Mouse (Mus musculus): Measurements from ENCODE around the gene Btla. TPM values are rescaled to one million over a fixed set of nuclear protein-coding genes. Genes with fewer than 3 reads are reported as not detected.

The Btla gene
- total RNA-seq, 2 experiments from 2014 or later = 0.18 to 0.78 TPM

GRCm38 (mm10) chr16:45256895-45257294 is 32.8 kb downstream of the Btla start:
- DNase-seq = no peak
- intact Hi-C loops (cut with DNase I) = no loop called here

DNA sequence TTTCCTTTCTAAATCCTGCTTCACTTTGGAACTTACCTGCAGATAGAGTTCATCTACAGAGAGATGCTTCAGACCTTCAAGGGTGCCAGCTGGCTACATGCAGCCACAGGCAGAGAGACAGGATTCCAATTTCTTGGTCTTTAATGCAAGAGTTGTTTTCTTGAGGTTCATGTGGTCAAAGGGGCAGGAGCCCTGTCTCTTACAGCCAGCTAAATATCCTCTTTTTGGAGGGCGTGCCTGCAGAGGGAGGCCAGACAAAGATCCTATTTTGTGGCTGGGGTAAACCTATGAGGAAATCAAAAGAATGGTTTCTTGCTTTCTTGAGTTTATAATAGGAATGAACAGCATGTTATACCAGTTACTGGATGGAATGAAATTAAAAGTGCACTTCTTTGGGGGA is 33.5 kb downstream of the Btla start:
- intact Hi-C loops (cut with DNase I) = no loop called here
- no peak for DNase-seq

DNA sequence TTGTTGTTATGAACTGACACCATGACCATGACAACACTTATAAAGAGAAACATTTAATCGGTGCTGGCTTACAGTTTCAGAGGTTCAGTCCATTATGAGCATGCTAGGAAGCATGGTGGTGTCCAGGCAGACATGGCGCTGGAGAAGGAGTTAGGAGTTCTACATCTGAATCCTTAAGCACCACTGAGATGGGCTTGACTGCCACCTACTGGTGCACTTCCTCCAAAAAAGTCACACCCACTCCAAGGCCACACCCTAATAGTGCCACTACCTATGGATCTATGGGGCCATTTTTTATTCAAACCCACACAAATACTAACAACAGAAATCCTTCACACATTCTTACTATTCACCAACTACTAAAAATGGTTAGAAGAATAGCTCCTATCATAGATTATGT is 35.5 kb downstream of the Btla start:
- no peak for DNase-seq
- intact Hi-C loops (cut with DNase I) = no loop called here

- no peak for DNase-seq
- intact Hi-C loops (cut with DNase I) = no loop called here
Observed at GRCm38 (mm10) chr16:45261321-45261720, 37.2 kb downstream of the Btla start.

- DNase-seq = no peak
- intact Hi-C loops (cut with DNase I) = no loop called here
Observed at GRCm38 (mm10) chr16:45262051-45262450, 37.9 kb downstream of the Btla start.

- intact Hi-C loops (cut with DNase I) = no loop called here
- no peak for DNase-seq
Observed at GRCm38 (mm10) chr16:45269886-45270285, 45.8 kb downstream of the Btla start.

DNA sequence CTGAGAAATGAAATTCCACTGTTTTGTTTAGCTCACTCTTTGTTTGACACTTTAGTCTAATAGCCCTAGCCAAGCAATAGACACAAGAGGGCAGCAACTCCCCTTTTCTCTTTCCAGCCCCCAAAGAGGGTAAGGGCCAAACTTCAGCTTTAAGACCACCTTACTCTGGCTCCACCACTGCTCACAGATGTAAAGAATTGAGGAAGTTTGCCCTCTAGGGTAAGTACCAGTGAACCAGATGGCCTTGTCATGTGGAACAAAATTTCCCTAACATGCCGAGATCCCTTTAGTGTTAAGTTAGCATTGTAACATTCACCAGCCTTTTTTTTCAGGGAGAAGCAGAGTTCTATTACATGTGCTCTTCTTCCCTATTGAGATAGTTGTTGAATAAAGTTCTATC is 59.0 kb downstream of the Btla start:
- DNase-seq = no peak
- intact Hi-C loops (cut with DNase I) = no loop called here

DNA sequence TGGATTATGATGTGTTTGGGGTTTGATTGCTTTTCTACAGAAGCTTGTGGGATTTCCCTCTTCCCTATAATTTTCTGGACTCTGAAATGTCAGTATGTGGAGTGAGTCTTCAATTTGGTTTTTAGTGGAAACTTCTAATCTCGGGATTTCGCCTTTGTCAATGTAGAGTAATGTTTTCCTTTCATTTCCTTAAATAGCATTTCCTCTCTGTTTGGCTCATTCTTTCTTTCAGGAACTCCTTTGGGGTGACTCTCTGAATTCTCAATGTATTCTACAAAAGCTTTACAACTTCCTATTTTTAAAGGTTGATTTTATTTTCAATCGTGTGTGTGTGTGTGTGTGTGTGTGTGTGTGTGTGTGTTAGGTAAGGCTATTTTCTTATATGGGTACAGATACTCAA is 73.7 kb downstream of the Btla start:
- no peak for DNase-seq
- intact Hi-C loops (cut with DNase I) = no loop called here

Other genes starting within 250 kb of the Btla start
- gene Ccdc80, start 130.9 kb upstream of the Btla start, total RNA-seq (2021) = 10 to 100 TPM; 12.8 to 14.5 TPM
- gene Slc35a5, start 65.6 kb upstream of the Btla start, total RNA-seq (2021) = 10 to 100 TPM; 49.5 to 52.3 TPM
- gene Atg3, start 65.5 kb upstream of the Btla start, total RNA-seq (2021) = 10 to 100 TPM; 41.8 to 48.1 TPM
- 100 to 1,000 TPM; 312 to 324 TPM for gene Cd200, start 184.7 kb downstream of the Btla start, total RNA-seq (2021)